Mouse (Mus musculus) spleen, adult 10 weeks (tissue): ENCODE measurements around the gene Arhgap20. TPM values are rescaled to one million over a fixed set of nuclear protein-coding genes. Genes with fewer than 3 reads are reported as not detected.

ENCODE experiments used
- polyA plus RNA-seq: library from polyadenylated mRNA; stranded (reverse); fragments of 350-450 nt; fragmentation: Illumina TruSeq; extraction: RNeasy Lipid Tissue Mini Kit (QIAGEN cat#74804); gene quantifications from one replicate; pipeline ENCODE4 v1.2.3, GENCODE M21; 2015; ENCODE audit warnings: low replicate concordance; ENCODE audit not compliant: insufficient read depth

The Arhgap20 gene
- polyA plus RNA-seq, result 3.3 TPM

GRCm38 (mm10) chr9:51764921-51765416, at the start of gene Arhgap20:
TSS of gene Arhgap20 (plus strand) at chr9:51765337.

Other genes starting within 250 kb of the Arhgap20 start
- 19.7 TPM for gene Fdx1, start 198.2 kb downstream of the Arhgap20 start, polyA plus RNA-seq